Mouse (Mus musculus) heart, adult 11 months (tissue): ENCODE results near the gene Gpr39.

ENCODE experiments used
- DNase-seq: peaks from one replicate; pipeline ENCODE4 v3.0.0; 2022

Gene Gpr39

DNA sequence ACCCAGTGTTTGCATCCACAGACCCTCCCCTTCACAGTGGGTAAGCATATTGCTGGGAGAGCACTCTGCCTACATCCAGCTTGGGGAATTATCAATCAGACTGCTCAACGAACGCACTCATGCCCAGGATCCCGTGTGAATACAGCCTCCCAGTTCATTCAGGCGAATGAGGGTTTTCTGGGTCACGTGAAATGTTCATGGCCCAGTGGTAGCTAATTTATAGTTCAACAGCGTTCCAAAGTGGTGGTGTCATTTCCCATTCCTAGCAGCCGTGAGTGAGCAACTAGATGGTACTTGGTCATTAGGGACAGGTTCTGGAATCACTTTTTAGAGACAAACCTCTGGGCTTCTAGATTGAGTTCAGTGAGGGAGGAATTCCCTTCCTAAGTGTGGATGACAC, 144.3 kb downstream of the Gpr39 start:
- DNase-seq: no peak

DNA sequence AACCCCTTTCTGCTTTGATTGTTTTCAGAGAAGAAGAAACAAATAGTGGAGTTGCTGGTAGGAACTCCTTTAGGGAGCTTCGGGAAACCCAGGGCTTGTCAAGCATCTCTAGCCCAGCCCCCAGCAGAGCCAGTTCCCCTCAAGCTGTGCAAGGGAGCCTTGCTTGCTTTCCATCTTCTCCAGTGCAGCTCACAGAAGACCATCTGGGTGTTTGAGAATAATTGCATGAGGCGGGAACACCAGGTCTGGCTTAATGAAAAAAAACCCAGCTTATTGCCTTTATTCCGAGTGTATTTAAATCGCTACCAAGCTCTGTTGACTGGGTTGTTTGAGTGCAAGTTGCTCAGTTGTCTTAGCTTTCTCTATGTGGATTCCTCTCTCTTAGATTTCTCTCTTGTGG, 146.8 kb downstream of the Gpr39 start:
- no peak for DNase-seq

DNA sequence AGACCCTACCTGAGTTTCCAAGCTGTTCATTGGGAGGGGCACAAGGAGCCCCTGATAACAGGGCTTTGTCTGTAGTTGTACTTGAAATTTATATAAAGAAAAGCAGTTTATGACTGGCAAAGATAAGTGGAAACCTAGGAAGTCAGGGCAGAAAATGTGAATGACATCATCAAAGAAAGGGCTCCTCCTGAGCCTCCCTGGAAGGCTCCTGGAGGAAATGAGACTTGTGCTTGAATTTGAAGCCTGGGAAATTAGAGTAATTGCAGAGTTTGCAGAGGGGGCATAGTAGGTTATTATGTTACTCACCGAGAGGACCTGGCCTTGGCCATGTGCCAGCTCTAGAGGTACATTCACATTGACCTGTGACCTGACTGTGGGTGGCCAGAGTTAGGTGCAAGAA, 160.7 kb downstream of the Gpr39 start:
- DNase-seq: no peak

DNA sequence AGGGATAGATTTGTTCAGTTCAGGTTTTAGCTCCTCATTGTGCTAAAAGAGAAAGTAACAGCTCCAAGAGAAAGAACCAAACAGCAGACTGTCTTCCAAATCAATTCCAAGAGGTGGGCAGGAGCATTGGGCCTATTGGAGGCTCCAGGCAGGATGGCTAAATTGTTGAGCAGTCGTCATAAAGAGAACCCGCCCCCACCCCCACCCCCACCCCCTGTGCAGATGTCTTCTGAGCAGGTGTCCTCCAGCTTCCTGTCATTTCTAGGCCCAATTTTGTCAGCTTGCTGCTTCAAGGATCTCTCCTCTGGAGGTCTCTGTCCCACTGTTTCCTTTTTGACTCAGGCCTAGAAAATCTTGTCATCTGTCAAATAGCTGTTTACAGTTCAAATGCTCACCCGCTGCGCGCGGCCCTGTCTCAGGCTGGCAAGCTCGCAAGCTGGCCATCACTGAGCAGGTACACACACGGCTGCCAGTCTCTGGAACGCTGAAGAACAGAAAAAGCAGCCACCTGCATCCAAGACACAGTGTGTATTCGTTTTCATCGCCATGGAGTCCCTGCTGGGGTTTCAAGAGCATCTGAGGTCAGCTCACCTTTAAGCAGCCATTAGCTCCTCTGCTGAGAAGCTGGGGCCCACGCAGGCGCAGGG, 163.1 kb downstream of the Gpr39 start:
- DNase-seq: no peak

DNA sequence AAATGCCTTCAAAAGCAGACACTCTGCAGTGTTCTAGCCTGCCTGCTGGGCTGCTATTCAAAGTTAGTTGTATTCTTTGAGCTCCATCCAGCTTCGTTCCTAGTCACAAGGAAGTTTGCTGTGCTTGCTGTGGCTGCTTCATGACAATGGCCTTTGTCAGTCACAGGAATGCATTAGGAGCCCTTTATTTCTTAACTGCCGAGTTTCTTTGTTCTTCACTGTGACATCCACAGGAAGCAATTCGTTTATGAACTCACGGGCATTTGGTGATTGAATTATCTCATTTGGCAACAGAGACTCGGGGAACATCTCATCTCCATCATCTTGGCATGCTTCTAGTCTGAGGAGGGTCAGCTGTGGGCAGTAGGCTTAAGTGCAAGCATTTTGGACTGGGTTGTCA, 177.9 kb downstream of the Gpr39 start:
- DNase-seq: no peak

DNA sequence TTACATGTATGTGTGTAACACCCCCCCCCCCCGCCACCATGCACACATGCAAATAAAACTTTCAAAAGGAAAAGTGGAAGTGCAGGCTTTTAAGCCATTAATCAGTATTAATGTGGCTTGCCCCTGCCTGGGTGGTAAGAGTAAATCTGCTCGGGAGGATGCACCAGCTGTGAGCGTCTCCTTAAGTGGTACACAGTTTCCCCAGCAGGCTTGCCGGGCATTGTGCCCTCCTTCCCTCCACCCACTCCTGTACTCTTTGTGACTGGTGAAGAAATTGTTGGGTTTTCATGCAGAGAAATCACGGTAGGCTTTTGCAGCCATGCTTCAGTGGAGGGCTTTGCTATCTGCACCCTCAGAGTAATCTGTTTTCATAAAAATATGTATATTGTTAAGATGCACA, 181.8 kb downstream of the Gpr39 start:
- DNase-seq: no peak

DNA sequence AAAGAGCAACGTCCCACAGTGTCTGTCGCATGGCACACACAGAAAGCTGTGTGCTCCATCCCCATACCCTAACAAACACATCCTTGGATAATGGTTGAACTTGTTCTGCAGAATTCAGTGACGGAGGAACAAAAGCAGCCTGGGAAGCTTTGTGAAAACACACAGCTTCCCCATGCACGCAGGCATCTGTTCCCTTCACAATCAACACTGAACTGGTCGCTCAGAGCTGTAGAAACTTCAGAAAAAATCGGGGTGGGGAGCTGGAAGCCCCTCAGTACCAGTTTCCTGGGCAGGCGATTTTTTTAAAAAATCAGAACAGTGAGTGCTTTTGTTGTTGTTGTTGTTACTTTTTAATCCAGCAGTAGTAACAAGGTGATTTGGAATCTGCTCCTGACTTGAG, 193.3 kb downstream of the Gpr39 start:
- DNase-seq: no peak

DNA sequence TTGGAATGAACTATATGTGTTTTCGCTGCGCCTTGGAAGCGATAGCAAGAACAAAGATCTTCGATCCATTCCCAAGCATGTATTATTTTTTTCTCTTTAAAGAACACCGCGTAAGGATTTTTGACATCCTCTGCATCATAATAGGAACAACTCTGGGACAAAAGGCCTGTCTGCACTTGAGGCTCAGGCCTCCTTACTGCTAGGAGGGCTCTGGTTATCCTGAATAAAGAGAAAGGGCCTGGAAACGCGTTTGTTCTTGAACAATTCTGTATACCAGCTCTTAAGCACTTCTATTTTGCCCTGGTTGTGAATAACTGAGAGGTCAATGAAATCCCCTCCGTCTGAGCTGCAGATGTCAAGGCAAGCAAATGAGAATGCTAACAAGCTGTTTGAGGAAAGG, 216.4 kb downstream of the Gpr39 start:
- DNase-seq: no peak

DNA sequence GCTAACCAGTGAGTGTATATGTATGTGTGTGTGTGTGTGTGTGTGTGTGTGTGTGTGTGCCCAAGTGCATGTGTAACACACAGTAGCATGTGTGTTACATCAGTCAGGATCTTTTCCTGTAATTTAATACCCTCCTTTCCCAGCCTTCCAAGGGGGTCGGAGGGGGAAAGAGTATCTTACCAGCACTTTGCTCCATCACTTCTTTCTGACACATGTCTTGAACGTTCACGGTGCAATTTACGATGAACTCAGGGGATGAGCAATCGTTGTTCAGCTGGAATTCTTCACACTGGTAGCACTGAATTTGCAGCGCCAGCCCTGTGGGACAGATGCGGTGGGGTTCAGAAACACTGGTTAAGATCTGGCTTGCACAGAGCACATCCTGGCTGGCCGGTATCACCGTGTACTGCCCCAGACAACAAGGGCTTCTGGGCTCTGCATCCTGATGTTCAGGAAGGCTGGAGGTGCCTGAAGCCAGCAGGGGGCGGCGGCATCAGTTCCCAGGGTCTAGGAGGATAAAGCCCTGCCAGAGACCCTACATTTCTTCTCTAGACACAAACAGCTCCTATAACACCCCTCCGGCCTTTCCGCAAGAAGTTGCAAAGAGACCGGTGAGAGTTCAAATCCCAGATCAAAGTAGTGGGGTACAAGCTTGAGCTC, 233.5 kb downstream of the Gpr39 start:
- DNase-seq: peak; percentile 82

DNA sequence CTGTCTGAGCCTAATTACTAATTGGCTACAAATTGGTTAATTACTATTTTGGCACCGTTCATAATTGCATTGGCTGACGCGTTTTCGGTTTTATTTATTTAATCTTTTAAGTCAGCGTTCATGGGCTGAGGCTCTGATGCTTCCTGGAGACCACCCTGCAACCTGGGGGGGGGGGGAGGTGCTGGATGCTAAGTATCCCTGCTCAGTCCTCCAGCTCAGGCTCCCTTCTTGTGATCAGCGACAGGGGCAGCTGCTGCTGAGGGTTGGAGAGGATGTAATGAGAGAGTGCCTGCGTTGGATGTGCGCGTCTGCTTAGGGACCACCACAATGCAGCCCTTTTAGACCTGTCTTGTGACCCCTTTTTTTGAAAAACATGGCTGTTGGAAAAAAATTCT, 234.1 kb downstream of the Gpr39 start:
- peak; percentile 39 for DNase-seq

DNA sequence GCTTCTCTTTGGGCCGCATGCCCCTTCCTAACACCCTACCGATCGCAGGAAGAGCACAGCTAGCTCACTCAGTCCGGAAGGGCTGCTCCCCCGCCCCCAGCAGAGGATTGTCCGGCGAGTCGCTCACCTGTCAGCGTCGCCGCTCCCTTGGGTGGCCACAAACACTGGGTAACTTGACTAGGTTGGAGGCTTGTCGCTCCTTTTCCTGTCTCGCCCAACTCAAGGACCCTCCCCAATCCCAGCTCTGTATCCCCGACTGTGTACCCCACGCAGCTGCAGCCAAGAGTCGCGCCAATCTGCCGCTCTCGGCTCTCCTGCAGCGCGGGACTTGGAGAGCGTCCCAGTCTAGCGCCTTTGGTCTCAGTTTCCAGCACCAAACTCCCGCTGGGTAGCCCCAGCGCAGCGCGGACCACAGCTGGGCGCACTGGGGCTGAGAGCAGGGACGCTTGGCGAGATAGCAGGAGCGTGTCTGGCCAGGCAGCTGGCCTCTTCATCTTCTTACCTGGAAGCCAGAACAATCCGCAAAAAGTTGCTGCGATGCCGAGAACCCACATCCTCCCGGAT, 234.6 kb downstream of the Gpr39 start:
- DNase-seq: peak; percentile 81

DNA sequence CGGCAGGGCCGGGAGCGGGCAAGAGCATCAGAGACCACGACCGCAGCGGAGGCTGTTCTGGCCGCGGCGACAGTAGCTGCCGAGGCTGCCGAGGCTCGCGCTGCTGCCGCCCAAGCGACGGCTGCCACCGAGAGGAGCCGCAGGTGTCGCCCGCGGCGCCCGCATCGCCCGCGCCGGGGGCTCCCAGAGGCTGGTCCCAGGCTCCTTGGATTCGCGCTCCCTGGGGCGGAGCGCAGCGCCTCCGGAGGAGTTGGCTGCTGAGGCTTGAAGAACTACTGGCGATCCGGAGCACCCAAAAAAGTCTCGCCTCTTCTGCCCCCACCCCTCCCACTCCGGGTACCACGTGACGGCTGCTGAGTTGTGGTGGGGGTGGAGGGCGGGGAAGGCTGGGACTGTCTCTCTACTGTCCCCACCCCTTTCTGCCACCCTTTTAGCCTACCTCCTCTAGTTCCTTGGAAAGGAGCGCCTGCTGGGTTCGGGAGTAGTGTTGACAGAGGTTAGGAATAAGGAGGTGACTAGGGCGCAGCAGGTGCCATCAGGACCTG, 235.2 kb downstream of the Gpr39 start:
- DNase-seq: peak; percentile 93

DNA sequence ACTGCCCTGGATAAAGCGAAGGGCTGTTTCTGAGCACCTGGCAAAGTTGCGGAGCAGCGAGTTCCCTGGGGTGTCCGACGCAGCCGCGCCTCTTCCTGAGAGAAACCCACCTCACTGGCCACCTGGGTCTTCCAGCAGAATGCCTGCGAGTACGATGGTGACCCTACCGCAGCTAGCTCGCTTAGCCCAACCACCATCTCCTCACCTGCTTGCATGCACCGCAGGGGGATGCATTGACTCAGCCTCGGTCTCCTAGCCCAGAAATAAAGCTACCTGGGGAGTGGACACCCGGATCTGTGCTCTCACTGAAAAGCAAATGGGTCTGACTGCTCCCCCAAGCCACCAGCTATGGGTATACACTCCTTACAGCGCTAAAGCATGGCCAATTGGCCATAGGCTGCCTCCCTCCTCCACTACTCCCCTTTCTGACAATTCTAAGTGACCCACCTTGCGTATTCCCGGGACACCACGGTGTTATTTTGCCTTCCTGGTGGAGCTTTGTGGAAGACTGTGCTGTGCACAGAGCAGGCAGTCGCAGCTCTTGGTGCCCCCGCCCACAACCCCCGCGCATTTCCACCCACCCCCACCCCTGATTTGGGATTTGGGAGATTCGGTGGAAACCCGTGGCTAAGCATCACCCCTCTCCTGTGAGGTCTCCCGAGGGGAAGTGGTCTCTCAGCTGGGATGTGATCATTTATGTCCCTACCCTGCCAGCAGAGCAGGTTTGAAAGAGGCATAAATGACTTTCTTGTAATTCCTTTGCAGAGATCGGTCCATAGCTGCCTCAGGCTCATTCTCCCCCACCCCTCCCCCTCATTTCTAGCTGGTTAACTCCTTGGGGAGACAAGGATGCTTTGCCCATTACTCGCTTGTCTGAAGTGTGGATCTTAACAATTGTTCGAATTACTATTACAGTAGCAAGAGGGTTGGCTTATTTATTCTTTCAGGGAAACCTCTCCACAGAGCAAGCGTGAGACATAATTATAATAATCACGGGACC, 236.1 kb downstream of the Gpr39 start, which contains the start of gene Lypd1:
TSS of gene Lypd1 (minus strand) at position 501 of the 1,000 bp plus-strand sequence.
- no peak for DNase-seq

DNA sequence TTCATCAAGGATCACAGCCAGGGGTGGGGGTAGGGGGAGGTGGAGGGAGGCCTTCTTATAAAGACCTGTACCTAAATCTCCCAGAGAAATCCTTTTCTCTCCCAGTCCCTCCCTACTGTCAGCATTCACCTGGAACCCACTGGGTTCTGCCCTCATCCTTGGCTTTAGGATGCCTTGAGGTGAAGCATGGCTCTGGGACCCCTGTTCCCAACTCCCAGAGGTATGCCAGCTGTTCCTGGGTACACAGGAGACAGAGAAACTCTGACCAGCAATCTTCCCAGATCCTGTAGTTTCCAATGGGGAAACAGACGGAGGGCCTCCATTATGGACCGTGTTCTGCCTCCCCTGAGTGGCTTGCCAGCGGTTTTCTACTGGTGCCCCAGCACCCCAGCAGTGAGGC, 243.9 kb downstream of the Gpr39 start:
- peak; percentile 55 for DNase-seq

DNA sequence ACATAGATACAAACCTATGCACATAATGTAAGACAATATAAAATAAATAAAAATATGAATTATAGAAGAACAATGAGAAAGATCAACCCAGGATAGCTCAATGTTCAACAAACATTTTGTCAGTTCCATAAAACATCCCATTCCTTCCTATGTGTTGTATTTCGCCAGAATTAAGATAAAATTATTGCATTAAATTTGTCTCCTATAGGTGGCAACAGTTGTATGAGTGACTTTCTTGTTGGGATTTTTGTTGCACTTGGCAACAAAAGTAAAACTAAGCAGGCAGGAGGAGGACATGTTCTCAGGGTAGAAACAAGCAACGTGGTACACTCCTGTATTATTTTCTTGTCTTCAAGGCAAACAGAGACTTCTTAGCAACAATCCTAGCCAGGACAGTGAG, 246.3 kb downstream of the Gpr39 start:
- no peak for DNase-seq
